Mouse (Mus musculus): Measurements from ENCODE around the gene Timeless. TPM values are rescaled to one million over a fixed set of nuclear protein-coding genes. Genes with fewer than 3 reads are reported as not detected.

The Timeless gene
- polyA plus RNA-seq, 1 experiment: 6.4 TPM

- H3K27ac ChIP-seq (ENCODE audit: insufficient read depth, low read depth, low read length): no peak overlapping the region
- TF ChIP-seq POLR2A (IDR thresholded peaks at IDR 0.05; ENCODE audit: borderline replicate concordance, low read depth, low read length): no peak
- TF ChIP-seq CTCF (IDR thresholded peaks at IDR 0.05; ENCODE audit: low read depth, low read length): no peak
These were observed 1.3 kb upstream of the Timeless start for GRCm38 (mm10) chr10:128230582-128230981.

GRCm38 (mm10) chr10:128231146-128231545 is 719 bp upstream of the Timeless start:
- Histone ChIP-seq H3K27ac (ENCODE audit: insufficient read depth, low read depth, low read length) (peak overlapping the region; percentile 71), H3K4me3 (ENCODE audit: insufficient read depth, low read length) (peak overlapping the region; percentile 82), H3K4me1 (ENCODE audit: control insufficient read depth, insufficient read depth, low read length) (peaks cover 31% of the 10 kb centered on the region)
- no peak for TF ChIP-seq CTCF (IDR thresholded peaks at IDR 0.05; ENCODE audit: low read depth, low read length)
- TF ChIP-seq POLR2A (IDR thresholded peaks at IDR 0.05; ENCODE audit: borderline replicate concordance, low read depth, low read length): no peak

More at GRCm38 (mm10) chr10:128230582-128230981, 1.3 kb upstream of the Timeless start:
- H3K4me3 ChIP-seq (ENCODE audit: insufficient read depth, low read length): no peak overlapping the region
- peaks cover 31% of the 10 kb centered on the region for H3K4me1 ChIP-seq (ENCODE audit: control insufficient read depth, insufficient read depth, low read length)

DNA sequence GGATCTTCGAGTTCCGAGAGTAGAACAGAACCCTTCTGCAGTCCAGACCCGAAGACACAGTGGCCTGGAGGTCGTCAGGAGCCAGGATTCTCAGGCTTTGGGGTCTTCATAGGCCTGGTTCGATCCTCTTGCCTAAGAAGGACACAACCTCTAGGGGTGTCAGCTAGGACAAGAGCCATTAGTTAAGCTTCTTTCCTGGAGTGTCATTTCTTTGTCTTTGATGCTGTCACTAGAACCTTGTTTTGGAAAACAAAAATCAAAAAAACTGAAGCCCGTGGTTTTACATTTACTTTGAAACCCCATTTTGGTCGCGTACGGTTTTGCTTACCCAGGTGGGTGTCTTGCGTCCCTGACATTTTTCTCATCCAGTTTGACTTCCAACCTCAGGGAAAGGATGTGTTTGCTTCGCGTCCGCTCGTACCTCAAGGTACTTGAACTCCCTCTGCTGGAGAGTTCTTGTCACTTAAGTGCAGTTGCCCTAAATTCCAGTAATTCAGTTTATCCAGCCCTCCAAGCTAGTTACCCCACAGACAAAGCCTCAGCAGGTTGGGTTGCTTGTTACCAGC is 638 bp downstream of the Timeless start:
- Histone ChIP-seq H3K27ac (ENCODE audit: insufficient read depth, low read depth, low read length) (peak overlapping the region; percentile 71), H3K4me1 (ENCODE audit: control insufficient read depth, insufficient read depth, low read length) (peaks cover 33% of the 10 kb centered on the region), H3K4me3 (ENCODE audit: insufficient read depth, low read length) (peak overlapping the region; percentile 82)
- TF ChIP-seq POLR2A (IDR thresholded peaks at IDR 0.05; ENCODE audit: borderline replicate concordance, low read depth, low read length) (no peak), CTCF (IDR thresholded peaks at IDR 0.05; ENCODE audit: low read depth, low read length) (no peak)

GRCm38 (mm10) chr10:128236321-128236720 is 4.5 kb downstream of the Timeless start:
- TF ChIP-seq POLR2A (IDR thresholded peaks at IDR 0.05; ENCODE audit: borderline replicate concordance, low read depth, low read length) (no peak), CTCF (IDR thresholded peaks at IDR 0.05; ENCODE audit: low read depth, low read length) (no peak)

DNA sequence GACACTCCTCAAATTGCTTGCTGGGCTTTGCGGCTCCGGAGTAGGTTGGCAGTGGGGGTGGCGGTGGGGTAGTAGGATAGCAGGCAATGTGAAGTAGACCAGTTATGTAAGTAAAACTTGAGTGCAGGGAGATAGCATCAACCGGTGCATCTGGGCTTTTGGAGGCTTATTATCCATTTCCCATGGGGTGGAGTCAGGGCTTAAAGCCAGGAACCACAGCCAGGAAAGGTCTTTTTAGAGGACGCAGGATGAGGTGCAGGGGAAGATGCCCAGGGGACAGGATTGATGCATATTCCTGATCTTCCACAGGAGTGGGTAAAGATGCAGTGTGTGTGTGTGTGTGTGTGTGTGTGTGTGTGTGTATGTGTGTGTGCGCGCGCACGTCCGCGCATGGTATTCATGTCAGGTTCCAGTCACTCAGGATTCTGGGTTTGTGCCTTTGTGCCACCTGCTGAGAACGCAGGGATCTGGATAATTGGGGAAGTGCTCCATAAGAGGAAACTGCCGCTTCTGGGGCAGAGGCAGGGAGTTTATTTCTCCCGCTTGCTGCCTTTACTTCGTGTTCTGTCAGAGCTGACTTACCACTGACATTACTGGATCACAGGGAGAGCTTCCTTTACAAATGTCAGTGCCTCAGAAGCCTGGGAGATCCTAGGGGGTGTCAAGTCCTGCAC is 6.1 kb downstream of the Timeless start:
- Histone ChIP-seq H3K4me3 (ENCODE audit: insufficient read depth, low read length) (no peak overlapping the region), H3K27ac (ENCODE audit: insufficient read depth, low read depth, low read length) (peak overlapping the region; percentile 43), H3K4me1 (ENCODE audit: control insufficient read depth, insufficient read depth, low read length) (peaks cover 29% of the 10 kb centered on the region)
- TF ChIP-seq POLR2A (IDR thresholded peaks at IDR 0.05; ENCODE audit: borderline replicate concordance, low read depth, low read length): no peak
- TF ChIP-seq CTCF (IDR thresholded peaks at IDR 0.05; ENCODE audit: low read depth, low read length): no peak

More at GRCm38 (mm10) chr10:128236321-128236720, 4.5 kb downstream of the Timeless start:
- H3K4me1 ChIP-seq (ENCODE audit: control insufficient read depth, insufficient read depth, low read length): peaks cover 31% of the 10 kb centered on the region
- H3K27ac ChIP-seq (ENCODE audit: insufficient read depth, low read depth, low read length): no peak overlapping the region
- H3K4me3 ChIP-seq (ENCODE audit: insufficient read depth, low read length): no peak overlapping the region

GRCm38 (mm10) chr10:128239140-128239539 is 7.3 kb downstream of the Timeless start:
- H3K4me3 ChIP-seq (ENCODE audit: insufficient read depth, low read length): no peak overlapping the region
- TF ChIP-seq POLR2A (IDR thresholded peaks at IDR 0.05; ENCODE audit: borderline replicate concordance, low read depth, low read length): no peak
- no peak for TF ChIP-seq CTCF (IDR thresholded peaks at IDR 0.05; ENCODE audit: low read depth, low read length)
- H3K4me1 ChIP-seq (ENCODE audit: control insufficient read depth, insufficient read depth, low read length): peaks cover 22% of the 10 kb centered on the region
- no peak overlapping the region for H3K27ac ChIP-seq (ENCODE audit: insufficient read depth, low read depth, low read length)

- TF ChIP-seq CTCF (IDR thresholded peaks at IDR 0.05; ENCODE audit: low read depth, low read length) (no peak), POLR2A (IDR thresholded peaks at IDR 0.05; ENCODE audit: borderline replicate concordance, low read depth, low read length) (no peak)
- H3K27ac ChIP-seq (ENCODE audit: insufficient read depth, low read depth, low read length): no peak overlapping the region
- H3K4me1 ChIP-seq (ENCODE audit: control insufficient read depth, insufficient read depth, low read length): peaks cover 16% of the 10 kb centered on the region
- no peak overlapping the region for H3K4me3 ChIP-seq (ENCODE audit: insufficient read depth, low read length)
These were observed 8.3 kb downstream of the Timeless start for GRCm38 (mm10) chr10:128240131-128240530.

DNA sequence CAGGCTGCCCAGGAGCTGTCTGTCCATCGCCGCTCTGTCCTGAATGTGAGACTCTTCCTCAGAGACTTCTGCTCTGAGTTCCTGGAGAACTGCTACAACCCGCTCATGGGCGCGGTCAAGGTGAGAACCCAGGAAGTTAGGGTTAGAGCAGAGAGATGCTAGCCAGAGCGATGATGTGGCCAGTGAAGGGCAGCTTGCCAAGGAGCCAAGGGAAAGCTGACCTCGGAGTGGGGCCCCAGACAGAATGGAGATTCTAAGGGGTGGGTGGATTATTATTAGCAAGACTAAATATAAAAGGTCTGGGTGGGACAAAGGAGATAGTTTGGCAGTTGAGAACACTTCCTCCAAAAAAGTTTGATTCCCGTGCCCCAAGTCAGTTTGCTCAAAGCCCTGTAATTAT is 11.4 kb downstream of the Timeless start:
- Histone ChIP-seq H3K27ac (ENCODE audit: insufficient read depth, low read depth, low read length) (no peak overlapping the region), H3K4me3 (ENCODE audit: insufficient read depth, low read length) (no peak overlapping the region), H3K4me1 (ENCODE audit: control insufficient read depth, insufficient read depth, low read length) (peaks cover 6% of the 10 kb centered on the region)
- no peak for TF ChIP-seq POLR2A (IDR thresholded peaks at IDR 0.05; ENCODE audit: borderline replicate concordance, low read depth, low read length)
- TF ChIP-seq CTCF (IDR thresholded peaks at IDR 0.05; ENCODE audit: low read depth, low read length): no peak

DNA sequence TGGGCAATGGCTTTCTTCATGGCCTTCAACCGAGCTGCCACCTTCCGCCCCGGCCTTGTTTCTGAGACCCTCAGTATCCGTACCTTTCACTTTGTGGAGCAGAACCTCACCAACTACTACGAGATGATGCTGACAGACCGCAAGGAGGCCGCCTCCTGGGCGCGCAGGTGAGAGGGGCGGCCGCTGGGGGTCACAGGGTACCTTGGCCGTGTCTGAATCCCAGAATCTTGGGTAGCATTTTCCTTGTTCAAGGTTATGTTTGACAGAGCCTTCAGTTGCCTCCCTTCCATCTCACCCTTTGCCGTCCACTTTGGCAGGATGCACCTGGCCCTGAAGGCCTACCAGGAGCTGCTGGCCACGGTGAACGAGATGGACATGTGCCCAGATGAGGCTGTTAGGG is 12.3 kb downstream of the Timeless start:
- no peak for TF ChIP-seq CTCF (IDR thresholded peaks at IDR 0.05; ENCODE audit: low read depth, low read length)
- TF ChIP-seq POLR2A (IDR thresholded peaks at IDR 0.05; ENCODE audit: borderline replicate concordance, low read depth, low read length): no peak
- Histone ChIP-seq H3K27ac (ENCODE audit: insufficient read depth, low read depth, low read length) (no peak overlapping the region), H3K4me3 (ENCODE audit: insufficient read depth, low read length) (no peak overlapping the region), H3K4me1 (ENCODE audit: control insufficient read depth, insufficient read depth, low read length) (0 out of 2 replicates have a peak, but pooled peaks cover under 1% of the 10 kb centered on the region)

GRCm38 (mm10) chr10:128247020-128247732 is 15.3 kb downstream of the Timeless start:
- H3K4me3 ChIP-seq (ENCODE audit: insufficient read depth, low read length): no peak overlapping the region
- TF ChIP-seq CTCF (IDR thresholded peaks at IDR 0.05; ENCODE audit: low read depth, low read length) (no peak), POLR2A (IDR thresholded peaks at IDR 0.05; ENCODE audit: borderline replicate concordance, low read depth, low read length) (no peak)
- H3K27ac ChIP-seq (ENCODE audit: insufficient read depth, low read depth, low read length): no peak overlapping the region
- no peaks in the 10 kb centered on the region for H3K4me1 ChIP-seq (ENCODE audit: control insufficient read depth, insufficient read depth, low read length)

Data from bone marrow macrophage, adult 2 months (primary cell).